Mouse (Mus musculus) T-helper 1 cell (primary cell): ENCODE measurements at regions not wholly inside any gene's neighbourhood (a gene's known extent, or its start where the extent isn't known, plus 50 kb on each side); places are given as distances from the start of the nearest gene placed in this dataset.

Experiments used
- in situ Hi-C: fragments of 300-600 bp; cut with MboI, MseI; formaldehyde crosslinking; loops from one replicate; pipeline ENCODE4 v1.15.1; 2025; ENCODE audit warnings: high pct_unique_total_duplicates

- in situ Hi-C loops = no loop called here
Observed at GRCm38 (mm10) chr13:30044790-30045189, 58.9 kb upstream of the E2f3 start.

GRCm38 (mm10) chr13:30042689-30043320 lies 56.9 kb upstream of the E2f3 start:
- in situ Hi-C loops = no loop called here

GRCm38 (mm10) chr13:30041501-30042295 lies 55.8 kb upstream of the E2f3 start:
- in situ Hi-C loops = no loop called here

- in situ Hi-C loops = no loop called here
Observed at GRCm38 (mm10) chr13:30040288-30040687, 54.4 kb upstream of the E2f3 start.

GRCm38 (mm10) chr13:30039791-30040190 lies 53.9 kb upstream of the E2f3 start:
- in situ Hi-C loops = no loop called here

GRCm38 (mm10) chr13:30036561-30036960 lies 50.7 kb upstream of the E2f3 start:
- in situ Hi-C loops = no loop called here

GRCm38 (mm10) chr13:30036071-30036470 lies 50.2 kb upstream of the E2f3 start:
- in situ Hi-C loops = no loop called here
